In the genomic region with DNA sequence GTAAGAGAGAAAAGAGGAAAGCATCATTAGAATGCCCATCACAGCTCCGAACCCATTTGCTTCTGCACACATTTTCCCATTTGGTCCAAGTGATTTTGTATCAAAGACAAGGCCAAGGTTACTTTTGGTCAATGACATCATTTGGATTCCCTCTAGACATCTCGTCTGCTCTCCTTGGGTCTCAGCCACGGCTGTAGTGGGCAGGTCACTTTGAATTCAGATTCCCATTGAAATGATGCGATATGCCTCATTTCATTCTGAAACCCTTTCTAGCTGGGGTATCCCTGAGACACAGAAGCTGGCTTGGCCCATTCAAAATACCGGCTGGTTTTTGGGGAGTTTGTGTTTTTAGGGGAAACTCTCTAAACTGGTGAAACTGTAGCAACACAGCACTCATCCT, we compare ENCODE assay signal across 16 mouse cellular contexts.
"Had no signal": no experiment of that assay in that cellular context is flagged by ENCODE, and none has a peak within 500 bp of the region (broad histone marks: within the 10 kb centered on the region; RNA-seq: fewer than 3 reads in every experiment).

No protein-coding gene starts in this region.

- H3K27me3 ChIP-seq: liver, embryonic 13.5 days; midbrain, embryonic 12.5 days; midbrain, embryonic 15.5 days; neural tube, embryonic 13.5 days; stomach, embryonic 15.5 days had no signal

- H3K4me1 ChIP-seq: midbrain, embryonic 12.5 days; midbrain, embryonic 15.5 days; neural tube, embryonic 13.5 days; stomach, embryonic 15.5 days had no signal

- ATAC-seq: midbrain, embryonic 15.5 days had no signal

- H3K9ac ChIP-seq: liver, embryonic 13.5 days; midbrain, embryonic 12.5 days; midbrain, embryonic 15.5 days; neural tube, embryonic 13.5 days; stomach, embryonic 15.5 days had no signal

- H3K4me3 ChIP-seq: liver, embryonic 13.5 days; midbrain, embryonic 12.5 days; midbrain, embryonic 15.5 days; myocyte; neural tube, embryonic 13.5 days; stomach, embryonic 15.5 days had no signal

- H3K9me3 ChIP-seq: liver, embryonic 13.5 days; midbrain, embryonic 12.5 days; midbrain, embryonic 15.5 days; neural tube, embryonic 13.5 days; stomach, embryonic 15.5 days had no signal

- H3K27ac ChIP-seq: midbrain, embryonic 12.5 days; midbrain, embryonic 15.5 days; neural tube, embryonic 13.5 days; stomach, embryonic 15.5 days had no signal

- H3K4me2 ChIP-seq: liver, embryonic 13.5 days; midbrain, embryonic 12.5 days; midbrain, embryonic 15.5 days; neural tube, embryonic 13.5 days; stomach, embryonic 15.5 days had no signal

- H3K36me3 ChIP-seq: liver, embryonic 13.5 days; midbrain, embryonic 12.5 days; midbrain, embryonic 15.5 days; neural tube, embryonic 13.5 days; stomach, embryonic 15.5 days had no signal

- DNase-seq: kidney, adult 9 months; kidney, postnatal 14 days; kidney, postnatal 4 days; liver, embryonic 13.5 days; lung, adult 2 months; lung, postnatal 14 days; lung, postnatal 4 days; retina, postnatal 1 day; right cerebral cortex, postnatal 25 days; spleen, adult 18-20 months; thymus, postnatal 25 days had no signal
